Mouse (Mus musculus) kidney, adult 2 months (tissue): Measurements from ENCODE around the gene Utp4.

ENCODE experiments used
- CTCF ChIP-seq: fragments of 200-500 bp; conservative IDR thresholded peaks from 2 replicates; pipeline ENCODE4 v1.5.1; 2011; ENCODE audit warnings: low read depth, mild to moderate bottlenecking, control low read depth, low read length, moderate library complexity, mixed read lengths; ENCODE audit not compliant: insufficient read depth, insufficient read length
- POLR2A ChIP-seq: fragments of 200-500 bp; IDR thresholded peaks from one replicate; pipeline ENCODE4 v1.6.1; 2011; ENCODE audit warnings: low read depth, low read length, control low read depth

DNA sequence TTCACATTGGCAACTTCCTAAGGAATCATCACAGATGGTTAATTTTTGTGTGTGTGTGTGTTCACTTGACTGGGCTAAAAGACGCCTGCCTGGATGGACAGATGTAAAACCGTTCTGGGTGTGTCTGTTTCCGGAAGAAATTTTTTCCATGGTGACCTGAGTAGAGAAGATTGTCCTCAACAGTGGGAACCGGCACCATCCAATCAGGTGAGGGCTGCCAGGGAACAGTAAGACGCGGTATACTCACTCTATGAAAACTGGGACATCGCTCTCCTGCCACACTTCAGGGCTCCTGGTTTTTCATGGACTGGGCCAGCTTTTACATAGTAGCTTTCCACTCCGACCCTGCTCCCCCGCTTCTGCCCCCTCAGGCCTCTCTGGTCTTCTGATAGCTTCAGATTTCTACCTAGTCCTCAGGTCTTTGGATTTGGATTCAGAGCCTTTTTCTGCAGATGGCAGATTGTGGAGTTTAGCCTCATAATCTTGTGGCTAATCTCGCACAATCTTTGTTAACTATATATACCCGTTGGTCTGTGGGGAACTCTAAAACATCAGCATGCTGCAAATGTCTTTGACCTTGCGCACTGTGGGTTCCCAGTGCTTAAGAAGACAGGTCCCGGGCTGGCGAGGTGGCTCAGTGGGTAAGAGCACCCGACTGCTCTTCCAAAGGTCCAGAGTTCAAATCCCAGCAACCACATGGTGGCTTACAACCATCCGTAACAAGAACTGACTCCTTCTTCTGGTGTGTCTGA, 41.0 kb downstream of the Utp4 start:
- TF ChIP-seq CTCF (no peak), POLR2A (no peak)
